Mouse (Mus musculus) thymus, adult 18-20 months (tissue): ENCODE results near the gene Trappc3l.
"Not testable (repeated sequence)": the region's sequence is repeated elsewhere in the genome, so short reads cannot be mapped to it uniquely, and the experiment has no call there.

Experiments used
- DNase-seq, 2 experiments: peaks; one replicate each; pipeline ENCODE4 v3.0.0; 2022; ENCODE audit warnings: mixed read lengths in 2 of 2

Gene Trappc3l

DNA sequence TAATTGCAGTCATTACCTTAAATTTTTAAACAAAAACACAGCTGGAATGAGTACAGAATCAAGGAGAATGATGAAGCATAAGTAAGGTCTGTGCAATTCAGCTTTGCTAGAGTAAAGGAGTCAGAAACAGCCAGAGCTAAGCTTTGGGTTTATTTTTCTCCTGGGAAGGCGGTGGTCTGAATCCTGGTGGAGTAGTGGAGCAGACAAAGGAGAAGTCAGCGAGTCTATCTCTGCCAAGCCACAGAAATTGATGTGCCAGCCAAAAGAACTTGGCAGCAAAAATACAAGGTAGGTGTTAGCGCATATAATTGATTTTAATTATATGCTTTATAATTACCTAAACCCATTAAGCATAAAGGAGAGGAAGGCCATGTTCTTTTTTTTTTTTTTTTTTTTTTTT is at the start of gene Trappc3l:
TSS of gene Trappc3l (plus strand) at position 197 of the 400 bp plus-strand sequence.
- no peak for DNase-seq

DNA sequence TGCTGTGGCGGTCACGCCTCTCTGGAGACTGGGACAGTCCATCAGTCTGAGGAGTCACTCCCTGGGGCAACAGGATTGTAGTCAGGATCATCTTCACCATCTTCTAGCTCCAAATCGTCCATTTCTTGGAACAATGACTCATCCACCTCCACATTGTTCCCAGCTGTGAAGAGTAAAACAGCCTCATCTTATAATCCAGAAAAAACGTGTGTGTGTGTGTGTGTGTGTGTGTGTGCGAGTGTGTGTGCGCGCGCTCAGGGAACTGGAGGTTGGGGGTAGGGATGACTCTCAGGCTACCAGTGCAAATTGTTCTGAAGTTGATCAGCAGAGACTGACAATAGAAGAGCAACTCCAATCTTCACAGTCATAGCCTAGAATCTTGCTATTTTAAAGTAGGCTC is 40.7 kb upstream of the Trappc3l start:
- not testable (repeated sequence) for DNase-seq

DNA sequence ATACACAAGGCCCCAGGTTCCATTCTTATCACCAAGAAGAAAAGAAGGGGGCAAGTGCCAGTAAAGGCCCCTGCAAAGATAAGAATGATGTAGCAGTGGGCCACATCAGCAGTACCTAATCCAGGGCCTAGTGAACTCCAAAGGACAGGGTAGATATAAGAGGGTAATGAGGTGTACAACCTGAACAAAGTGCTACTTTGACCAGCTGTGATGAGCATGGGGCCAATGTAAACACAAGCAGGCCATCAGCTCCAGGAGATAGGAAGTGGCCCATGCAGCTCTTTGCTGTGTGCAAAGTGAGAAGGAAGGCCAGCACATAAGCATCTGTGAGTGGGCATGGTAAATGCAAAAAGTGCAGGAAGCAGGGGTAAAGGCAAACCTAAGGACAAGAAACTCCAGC is 39.0 kb upstream of the Trappc3l start:
- DNase-seq: no peak

DNA sequence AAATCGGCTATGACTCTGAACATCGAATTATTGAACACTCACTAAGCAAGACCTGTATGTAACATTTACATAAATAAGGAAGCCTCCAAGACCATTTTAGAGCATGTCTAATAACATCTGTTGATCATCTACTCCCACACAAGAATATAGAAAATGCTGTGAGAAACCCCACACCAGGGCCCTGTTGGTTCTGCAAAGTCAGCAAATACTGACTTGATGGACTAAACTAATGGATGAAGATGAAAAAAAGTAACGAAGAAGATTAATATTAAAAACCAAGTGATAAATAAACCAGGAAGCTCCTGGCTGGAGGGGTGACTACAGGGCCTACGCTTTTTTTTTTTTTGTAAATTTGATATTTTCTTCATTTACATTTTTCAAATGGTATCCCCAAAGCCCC is 24.8 kb upstream of the Trappc3l start:
- no peak for DNase-seq

DNA sequence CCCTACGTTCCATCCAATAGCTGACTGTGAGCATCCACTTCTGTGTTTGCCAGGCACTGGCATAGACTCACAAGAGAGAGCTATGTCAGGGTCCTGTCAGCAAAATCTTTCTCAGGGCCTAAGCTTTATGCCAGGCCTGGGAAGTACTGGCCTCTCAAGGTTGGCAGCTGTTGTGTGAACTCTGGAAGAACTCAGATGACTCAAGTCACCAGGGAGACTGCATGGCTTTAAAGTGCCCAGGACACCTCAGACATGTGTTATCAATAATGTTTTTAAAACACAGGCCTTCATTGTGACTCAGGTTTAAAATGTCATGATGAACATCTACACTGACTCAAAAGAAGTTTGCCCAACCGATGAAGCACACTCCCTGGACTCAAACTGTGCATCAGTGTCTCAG is 24.2 kb upstream of the Trappc3l start:
- DNase-seq: no peak

DNA sequence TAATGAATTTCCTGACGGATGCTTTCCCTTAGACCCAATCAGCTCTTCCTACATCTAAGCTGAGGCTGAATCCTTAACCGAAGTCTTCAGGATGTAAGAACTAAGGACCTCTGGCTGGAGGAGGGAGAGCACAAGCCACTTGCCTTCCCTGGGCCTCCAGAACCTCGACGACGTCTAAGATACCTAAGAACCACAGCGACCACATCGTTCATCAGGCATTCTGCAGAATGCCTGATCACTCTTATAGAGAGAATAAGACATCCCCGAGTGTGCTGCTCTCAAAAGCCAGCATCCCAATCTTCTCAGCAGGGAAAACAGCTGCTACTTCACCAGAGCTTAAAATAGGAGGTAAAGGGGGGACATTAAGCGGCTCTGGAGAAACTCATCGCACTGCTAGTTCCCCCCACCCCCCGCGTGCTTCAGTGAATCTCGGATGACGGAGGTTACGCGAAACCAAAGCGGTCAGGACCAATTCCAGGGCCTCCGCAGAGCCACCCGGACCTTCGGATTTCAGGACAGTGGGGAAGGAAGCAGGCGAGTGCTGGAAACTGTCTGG is 18.6 kb upstream of the Trappc3l start:
- no peak for DNase-seq

DNA sequence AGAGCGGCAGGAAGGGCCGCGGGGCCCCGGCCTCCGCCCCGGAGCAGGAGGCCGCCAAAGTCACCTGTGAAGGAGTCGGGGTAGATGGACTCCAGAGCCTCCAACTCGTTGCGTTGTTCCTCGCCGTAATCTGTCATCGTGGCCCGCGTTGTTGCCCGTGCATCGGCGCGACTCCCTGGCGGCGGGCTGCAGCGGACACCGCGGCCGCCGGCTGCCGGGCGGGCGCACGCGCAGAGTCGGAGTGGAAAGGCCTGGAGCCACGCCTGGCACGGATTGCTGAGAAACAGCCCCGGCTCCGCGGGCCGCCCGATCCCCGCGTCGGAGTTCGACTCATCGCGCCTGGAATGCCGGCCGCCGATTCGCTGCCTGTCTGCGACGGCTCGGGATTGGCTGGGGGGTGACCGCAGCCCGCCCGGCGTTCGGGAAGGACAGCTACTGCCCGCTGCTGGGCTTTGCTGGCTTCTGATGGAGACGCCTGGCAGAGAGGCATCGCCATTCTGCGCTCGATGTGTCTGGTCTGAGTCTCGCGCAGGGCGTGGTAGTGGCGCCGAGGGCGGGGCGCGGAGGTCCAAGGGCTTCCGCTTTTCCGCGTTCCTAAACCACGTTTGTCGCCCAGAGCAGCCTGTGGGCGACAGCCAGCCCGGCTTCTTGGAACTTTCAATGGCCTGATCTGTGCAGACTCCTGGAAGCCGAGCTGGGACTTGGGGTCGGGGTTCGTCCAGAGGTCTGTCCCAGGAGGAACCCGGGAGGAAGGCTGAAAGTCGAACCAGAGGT is 17.9 kb upstream of the Trappc3l start, which contains the start of gene Rwdd1:
TSS of gene Rwdd1 (minus strand) at position 323 of the 774 bp plus-strand sequence.
- peak; percentile 96 to 97 for DNase-seq

DNA sequence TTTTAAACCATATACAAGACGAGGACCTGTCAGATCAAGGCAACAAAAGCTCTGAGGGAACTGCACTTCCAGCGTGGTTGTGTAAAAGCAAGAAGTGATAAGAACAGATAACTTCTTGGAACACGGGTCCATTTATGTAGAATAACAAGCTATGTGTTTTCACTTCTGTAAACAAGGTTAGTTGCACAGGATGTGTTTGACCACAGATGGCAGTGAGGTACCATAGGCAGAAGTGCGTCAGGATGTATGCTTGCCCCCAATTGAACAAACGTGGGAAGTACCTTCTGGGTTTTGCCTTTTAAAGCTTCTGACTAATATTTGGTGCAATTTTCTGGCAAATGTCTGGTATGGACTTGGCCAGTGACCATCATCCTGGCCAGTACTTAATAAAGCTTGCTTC is 7.1 kb upstream of the Trappc3l start:
- DNase-seq: no peak

DNA sequence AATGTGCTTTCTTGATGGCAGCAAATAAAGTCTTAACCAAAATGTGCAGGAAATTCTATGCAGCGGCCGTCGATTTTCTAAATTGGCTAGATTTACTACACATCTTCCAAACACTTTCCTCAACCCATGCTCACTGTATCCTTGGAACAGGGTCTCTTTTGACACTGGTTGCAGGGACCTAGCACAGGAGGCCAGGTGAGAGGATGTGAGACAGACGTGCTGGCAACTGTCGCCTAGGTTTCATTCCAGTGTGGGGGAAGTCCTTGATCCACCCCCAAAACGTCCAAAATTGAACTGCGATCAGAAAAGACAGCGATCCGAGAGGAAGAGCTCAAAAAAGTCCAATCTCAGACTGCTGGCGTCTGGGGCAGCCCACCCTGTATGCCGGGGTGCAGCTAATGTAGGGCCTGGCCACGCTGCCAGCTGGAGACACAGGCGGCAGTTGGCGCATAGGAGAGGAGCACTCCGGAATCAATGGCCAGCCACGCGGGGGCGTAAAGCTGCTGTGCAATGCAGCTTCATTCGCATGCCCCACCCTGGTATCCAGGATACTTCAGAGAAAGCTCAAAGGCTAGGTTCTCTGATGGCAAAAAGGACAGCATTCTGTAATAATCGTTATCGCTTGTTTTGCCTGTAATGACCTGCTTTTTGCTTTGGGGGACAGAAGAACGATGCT is 3.6 kb upstream of the Trappc3l start:
- peak; percentile 28 to 43 for DNase-seq

DNA sequence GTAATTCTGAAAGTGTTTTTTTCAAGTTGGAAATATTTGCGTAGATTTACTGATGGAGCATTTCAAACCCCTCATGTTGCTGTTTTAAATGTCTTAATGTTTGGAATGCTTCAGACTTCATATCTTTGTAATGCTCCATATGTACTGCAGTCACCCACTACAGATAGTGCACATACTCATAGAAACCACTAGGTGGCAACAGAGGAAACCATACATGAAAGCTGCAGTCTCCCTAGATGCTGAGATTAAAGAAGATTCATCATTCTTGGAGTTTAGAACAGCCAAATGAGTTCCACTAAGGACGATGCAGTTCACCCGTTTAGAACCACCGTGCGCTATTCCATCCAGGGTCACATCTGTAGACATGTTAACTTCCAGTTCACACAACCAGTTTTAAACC is 810 bp upstream of the Trappc3l start:
- DNase-seq: no peak

DNA sequence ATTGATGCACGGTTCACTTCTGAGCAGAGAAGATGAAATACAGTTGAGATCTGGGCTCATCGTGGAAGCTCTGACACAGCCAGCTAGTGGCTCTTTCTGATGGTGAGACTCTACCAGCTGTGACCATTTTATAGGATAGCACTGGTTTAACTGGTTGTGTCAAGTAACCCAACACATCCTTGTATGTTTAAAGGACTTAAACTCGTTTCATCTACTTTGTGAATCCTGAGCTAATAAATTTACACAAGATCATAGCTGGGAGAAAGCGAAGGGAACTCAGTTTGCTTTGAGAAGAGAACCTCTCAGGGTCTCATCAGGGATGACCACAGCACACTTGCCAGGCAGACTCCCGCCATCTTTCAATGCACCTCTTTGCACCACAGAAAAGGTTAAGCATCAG is 6.8 kb downstream of the Trappc3l start, which contains the start of gene Calhm4:
TSS of gene Calhm4 (minus strand) at position 101 of the 400 bp plus-strand sequence.
- no peak for DNase-seq

DNA sequence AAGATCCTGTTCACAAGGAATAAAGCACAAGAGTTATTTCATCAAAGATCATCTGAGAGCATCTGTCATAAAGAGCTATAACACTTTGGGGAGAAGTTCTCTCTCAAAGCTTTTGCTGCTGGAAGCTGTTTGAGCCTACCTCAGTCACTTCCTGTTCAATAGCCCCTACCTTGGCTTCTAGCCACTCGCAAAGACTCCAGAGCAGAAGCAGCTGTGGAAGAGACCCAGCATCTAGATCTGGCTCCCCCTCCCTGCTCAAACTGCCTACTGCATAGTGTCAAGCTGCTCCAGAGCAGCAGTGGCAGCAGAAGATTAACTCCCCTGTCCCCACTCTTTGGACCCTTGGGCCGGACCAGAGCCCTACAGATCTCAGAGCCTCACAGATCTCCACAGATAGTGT is 16.6 kb downstream of the Trappc3l start:
- no peak for DNase-seq

DNA sequence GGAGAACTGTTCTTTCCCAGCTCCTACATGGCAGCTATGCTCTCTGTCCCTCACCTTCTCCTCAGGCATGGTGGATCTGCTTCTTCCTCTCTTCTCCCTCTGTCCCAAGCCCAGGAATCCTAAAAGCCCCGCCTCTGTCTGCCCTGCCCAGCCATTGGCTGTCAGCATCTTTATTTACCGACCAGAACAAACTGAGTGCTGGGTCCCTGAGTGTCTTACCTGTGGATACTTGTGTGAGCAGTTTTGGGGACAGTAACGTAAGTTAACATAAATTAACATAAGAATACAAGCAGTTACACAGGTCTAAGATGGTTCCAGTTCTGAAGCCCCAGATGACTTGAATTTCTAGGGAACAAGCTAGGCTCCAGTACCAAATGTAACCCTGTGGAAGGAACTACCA is 29.2 kb downstream of the Trappc3l start:
- DNase-seq: no peak

DNA sequence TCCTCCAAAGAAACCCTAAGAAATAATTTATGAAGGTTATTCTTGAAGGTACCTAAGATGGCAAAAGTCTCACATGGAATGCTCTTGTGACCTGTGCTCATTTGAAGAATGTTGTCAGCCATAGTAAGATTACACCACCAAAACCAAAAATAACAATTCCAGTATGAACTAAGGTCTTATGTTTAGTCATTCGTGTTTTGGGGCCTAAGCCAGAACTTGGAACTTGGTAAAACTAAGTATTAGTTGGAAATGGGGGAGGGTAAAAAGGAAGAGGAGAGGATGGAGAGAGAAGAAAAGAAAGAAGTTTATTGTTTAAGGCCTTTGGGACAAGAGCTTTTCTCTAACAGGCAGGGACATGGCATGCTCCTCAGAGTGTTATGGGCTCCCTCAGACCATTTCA is 32.2 kb downstream of the Trappc3l start:
- DNase-seq: no peak

DNA sequence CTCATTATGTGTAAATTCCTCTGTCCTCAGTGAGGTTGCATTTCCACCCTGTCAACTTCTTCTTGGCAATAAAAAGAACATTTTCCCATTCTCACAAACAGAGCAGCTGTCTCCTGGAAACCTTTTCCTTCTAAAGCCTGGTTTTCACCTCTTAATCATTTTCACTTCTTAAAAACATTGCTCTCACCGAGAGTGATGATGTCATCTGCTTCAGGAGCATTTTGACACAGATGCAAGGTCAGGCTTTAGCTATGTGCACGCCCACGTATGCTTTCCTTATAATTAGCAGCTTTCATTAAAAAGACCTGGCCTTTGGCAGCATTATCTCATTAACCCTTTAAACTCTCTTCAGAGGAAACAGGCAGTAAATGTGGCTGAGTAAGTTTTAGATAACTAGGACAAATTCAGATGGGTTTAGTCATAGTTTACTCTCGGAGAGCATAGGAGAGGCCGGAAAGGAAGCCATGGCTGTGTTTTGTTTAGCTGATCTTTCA is 33.6 kb downstream of the Trappc3l start:
- DNase-seq: no peak

DNA sequence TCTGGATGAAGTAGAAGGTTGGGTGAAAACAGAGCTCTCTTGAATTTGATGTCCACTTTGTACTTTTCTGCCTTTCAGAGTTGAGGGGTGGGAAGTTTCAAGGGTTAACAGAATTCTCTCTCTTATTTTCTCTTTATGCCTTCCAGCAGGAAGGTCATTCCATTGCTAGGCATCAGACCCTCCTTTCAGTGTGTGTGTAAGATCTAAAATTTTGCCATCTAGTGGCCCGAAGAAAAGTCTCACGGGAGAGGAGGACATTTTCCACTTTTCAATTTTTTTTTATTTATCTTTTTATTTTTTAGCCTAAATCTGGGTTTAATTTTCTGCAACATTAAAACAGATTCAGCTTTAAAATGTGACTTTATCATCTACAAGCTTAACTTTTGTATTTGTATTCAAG is 34.3 kb downstream of the Trappc3l start:
- no peak for DNase-seq

DNA sequence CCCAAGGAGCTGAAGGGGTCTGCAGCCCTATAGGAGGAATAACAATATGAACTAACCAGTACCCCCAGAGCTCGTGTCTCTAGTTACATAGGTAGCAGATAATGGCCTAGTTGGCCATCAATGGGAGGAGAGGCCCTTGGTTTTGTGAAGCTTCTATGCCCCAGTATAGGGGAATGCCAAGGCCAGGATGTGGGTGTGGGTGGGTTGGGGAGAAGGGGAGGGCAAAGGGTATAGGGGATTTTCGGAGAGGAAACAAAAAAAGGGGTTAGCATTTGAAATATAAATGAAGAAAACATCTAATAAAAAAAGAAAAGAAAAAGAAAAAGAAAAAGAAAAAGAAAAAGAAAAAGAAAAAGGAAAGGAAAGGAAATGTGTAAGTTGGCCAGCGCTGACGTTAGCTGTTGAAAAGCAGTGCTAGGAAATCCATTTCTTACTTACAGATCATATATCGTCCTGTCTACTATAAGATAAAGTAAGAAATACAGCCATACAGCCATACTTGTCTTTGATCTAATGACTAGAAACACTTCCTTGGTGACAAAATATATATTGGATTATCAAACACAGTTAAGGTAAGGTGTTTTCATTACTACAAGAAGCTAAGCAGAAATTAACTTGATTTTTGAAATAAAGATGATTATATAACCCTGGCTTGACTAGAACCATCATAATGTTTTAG is 37.3 kb downstream of the Trappc3l start:
- DNase-seq: no peak

DNA sequence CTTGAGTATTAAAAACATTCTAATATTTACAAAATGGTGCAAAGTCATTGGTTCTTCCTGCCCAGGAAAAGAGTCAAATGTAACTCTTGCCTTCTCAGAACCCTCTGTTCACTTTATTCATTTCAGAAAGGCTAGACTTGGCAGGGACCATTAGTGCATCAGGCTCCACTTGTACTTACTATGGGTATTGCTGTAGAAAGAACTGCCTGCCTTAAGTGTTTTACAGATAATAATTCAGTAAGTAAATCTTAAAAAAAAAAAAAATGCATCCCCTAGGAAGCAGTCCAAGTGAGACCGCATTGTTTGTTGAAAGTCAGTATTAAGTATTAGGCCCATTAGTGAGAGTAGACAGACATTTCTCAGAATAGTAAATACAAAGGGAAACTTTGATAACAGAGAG is 49.1 kb downstream of the Trappc3l start:
- DNase-seq: no peak

DNA sequence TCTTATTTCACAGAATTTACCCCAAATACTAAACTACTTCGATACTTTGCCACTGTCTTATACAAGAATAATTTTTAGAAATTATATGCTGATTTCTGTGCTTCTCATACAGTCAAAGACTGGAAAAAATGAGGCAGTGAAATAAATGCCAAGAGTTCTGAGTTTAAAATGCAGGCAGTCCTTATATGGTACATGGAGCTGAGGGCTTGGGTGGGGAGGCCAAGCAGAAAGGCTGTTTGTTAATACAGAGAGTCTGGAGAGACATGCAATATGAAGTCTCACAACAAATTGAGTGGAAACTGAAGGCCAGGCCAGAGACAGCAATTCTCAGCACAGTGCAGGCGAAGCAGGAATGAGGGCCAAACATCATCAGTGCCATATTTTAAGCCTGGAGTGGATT is 51.1 kb downstream of the Trappc3l start:
- no peak for DNase-seq

DNA sequence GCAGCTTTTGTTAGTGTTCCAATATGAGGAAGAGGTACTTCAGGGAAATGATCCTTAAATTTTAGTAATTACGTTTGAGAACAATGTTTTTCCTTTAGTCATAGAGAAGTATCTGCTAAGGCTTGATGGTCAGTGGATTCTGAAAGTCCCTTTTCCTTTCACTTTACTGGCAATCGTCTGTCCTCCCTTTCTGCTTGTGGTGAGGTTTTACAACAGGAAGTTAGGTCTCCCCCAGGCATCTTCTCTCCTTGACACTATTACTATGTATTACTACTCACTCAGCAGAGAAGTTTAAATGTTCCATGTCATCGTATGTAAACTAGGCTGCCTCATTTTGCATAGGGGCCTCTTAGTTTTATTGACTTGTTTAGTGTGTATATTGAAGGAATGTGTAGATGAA is 52.1 kb downstream of the Trappc3l start:
- DNase-seq: no peak

DNA sequence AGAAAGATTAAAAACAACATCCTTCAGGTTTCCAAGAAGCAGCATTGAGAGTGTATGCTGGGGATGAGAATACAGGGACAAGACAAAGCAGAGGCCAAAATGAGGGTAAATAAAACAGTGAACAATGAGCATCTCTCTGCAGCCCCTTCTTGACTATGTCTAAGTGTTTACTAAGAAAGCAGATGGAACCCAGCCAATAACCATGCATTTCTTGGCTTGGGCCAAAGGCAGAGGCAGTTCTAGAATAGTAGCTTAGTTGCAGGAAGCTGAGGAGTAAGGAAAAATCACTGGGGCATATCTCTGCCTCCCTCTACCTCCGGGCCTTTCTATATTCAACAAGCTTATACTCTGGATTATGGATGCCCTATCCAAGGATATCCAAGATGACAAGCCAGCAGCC is 53.1 kb downstream of the Trappc3l start:
- no peak for DNase-seq

DNA sequence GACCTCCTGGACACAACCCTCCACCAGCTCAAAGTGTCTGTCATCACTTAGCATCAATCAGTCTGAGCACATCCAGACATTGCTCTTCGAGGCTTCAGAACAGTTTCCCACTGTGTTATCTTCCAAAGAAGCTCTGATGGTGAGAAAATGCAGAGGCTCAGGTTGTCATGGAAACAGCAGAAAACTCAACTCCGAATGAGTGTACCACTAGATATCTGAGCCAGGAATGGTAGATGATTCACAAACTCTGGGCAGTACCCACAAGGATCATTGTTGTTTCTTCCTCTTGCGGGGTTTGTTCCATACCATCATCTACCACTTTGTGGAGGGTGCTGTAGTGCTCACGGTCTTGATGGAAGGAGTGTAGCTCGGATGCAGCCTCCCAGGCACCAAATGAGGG is 54.5 kb downstream of the Trappc3l start:
- DNase-seq: no peak

DNA sequence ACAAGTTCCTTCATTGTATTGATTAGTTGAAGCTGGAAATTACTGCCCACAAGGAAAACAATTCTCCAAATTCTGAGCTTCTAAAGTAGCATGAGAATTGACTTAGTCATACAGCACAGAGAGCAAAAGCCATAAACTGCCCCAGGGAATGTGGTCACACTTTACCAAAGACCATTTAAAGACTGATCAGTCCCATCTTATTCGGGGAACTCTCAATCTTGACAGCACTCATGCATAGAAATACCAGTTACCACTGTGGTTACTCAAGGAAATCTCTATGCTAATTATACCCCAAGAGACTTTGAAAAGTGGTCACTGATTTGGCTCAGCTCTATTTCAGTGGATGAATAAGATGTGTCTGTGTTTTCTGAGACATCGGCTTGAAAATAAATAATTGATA is 57.8 kb downstream of the Trappc3l start:
- no peak for DNase-seq
